Mouse (Mus musculus) liver (tissue): Measurements from ENCODE around the gene Rad54l.

Source experiments
- DNase-seq: peaks from one replicate; pipeline ENCODE4 v3.0.0-alpha.2; 2020; ENCODE audit warnings: mixed read lengths

Gene Rad54l

DNA sequence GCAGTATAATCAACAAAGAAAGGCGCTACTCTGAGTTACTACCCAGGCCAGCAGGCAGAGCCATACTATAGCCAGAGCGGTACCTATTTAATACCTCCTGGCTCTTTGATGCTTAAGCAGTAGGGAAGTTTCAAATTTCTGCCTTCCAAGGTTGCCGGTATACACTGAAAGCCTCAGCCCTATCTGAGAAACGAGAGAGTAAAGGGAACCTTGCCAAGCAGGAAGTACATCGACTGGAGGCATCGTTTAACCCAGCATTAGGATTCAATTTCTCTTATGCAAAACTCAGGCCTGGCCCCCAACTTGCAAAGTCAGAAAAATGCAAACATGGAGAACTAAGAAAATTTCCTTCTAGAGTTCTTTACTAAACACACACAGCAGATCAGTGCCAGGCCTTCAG, 53.4 kb downstream of the Rad54l start:
- DNase-seq: no peak

DNA sequence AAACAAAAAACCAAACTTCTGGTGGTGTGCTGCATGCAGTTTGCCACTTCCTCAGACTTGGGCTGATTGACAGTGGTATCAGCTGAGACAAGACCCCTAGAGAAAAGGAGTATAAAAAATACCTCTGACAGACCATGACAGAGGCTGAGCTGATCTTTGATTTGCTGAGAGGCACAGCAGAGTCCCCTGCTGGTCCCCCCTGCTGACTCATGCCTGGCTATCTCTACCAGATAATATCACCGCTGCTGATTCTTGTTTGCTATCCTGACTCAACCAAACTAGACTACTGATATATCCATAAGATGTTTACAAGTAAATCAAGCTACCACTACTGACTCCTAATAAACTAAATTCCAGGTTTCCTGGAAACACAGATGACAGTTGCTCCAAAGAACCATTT, 59.6 kb downstream of the Rad54l start:
- peak; percentile 14 for DNase-seq

DNA sequence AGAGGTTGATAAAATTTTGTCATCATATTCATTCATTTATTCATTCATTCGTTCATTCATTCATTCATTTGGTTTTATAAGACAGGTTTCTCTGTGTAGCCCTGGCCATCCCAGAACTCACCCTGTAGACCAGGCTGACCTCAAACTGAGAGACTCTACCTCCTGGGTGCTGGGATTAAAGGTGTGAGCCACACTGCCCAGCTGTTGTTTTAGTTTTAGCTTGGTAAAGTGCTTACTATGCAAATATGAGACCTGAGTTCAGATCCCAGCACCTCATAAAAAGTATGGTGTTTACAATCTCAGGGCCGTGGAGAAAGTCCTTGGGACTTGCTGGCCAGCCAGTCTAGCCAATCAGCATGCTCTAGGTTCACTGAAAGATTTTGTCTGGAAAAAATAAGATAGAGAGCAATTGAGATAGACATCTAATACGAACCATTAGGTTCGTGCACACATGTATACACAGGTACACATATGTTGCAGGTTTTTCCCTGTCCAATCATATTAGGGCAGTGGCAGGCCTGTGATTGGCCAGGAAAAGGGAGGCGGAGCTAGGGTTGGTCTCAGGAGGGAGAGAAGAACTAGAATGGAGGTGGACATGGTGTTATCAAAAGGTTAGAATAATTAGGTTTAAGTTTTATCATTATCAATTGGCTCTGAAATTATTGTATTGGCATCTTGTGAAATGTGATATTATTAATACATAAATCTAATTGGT, 64.3 kb downstream of the Rad54l start:
- DNase-seq: no peak

DNA sequence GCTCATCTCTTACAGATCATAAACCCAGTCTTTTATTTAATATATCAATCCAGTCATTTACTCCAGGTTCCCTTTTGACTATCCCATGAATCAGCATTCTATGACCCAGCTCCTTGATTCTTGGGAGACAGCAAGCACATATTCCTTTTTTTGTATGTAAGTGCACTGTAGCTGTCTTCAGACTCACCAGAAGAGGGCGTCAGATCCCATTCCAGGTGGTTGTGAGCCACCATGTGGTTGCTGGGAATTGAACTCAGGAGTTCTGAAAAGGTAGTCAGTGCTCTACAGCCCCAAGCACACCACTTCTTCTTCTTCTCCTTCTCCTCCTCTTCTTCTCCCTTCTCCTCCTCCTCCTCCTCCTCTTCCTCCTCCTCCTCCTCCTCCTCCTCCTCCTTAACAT, 65.9 kb downstream of the Rad54l start:
- DNase-seq: no peak

DNA sequence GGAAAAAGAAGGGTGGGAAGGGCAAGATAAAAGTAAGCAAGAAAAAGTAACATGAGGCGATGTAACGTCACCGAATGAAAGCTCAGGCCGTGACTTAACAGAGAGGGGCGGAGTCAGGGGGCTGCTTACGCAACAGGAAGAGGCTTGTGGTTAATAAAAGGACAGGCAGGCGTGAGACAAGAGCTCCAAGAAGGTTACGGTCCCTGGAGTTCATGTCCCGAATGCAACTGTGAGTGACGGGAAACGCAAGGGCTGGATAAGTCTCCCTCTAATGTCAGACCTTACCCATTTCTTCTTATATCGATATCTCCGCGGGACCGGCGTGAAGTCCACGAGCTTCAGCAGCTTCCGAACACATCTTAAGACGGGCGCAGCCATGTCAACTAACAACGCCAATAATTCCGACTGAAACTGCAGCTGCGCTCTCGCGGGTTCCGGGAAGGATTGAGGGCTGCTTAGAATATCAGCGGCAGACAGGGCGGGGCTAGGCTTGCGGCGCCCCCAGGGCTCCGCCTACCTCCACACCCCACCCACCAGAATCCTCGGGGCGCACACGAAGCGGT, 70.0 kb downstream of the Rad54l start, which contains the start of gene Nsun4:
TSS of gene Nsun4 (minus strand) at position 478 of the 563 bp plus-strand sequence.
- peak; percentile 93 for DNase-seq

DNA sequence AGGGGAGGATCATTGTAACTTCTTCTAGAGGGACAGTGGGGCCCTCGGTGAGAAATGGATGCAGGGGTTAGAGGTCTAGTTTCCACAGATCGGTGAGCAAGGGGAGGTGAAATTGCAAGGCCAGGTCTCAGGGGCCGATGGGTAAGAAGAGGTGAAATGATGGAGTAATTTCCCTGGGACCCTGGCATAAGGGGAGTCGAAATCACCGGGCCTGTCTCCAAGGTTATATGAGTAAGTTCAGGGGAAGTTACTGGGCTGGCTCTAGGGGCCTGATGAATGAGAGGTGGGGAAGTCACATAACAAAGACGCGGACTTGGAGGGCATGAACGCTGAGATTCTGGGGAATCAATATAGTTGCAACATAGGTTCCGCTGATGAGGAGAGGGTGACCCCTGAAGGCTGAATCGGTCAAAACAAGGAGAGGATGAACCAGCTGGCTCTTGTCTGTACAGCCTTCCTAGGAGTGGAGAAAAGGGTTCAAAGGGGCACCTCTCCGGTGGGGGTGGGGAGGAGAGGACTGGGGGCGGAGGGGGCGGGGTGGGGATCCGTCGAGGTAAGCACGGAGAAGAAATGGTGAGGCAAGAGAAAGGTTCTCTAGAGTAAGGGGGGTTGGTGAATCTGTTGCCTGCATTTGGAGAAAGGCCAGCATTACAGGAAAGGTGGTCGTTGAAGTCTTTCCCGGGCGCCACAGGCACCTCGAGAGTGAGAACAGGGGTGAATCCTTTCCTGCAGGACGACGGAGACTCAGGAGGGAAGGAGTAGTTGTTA, 70.8 kb downstream of the Rad54l start:
- peak; percentile 40 for DNase-seq

DNA sequence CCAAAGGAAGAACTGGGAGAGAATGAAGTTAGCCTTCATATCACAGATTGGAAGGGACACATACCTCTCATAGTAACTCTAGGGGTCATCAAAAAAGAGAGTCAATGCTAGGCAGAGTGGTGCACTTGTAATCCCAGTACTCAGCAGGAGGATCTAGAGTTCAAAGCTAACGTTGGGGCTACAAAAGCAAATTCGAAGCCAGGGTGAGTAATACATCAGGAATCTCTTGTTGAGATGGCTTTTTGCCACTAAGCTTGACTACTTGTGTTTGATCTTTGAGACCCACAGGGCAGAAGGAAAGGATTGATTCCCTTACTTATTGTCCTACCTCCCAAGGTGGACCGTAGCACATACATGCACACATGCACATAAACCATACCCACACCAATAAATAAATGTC, 74.3 kb downstream of the Rad54l start:
- DNase-seq: no peak

DNA sequence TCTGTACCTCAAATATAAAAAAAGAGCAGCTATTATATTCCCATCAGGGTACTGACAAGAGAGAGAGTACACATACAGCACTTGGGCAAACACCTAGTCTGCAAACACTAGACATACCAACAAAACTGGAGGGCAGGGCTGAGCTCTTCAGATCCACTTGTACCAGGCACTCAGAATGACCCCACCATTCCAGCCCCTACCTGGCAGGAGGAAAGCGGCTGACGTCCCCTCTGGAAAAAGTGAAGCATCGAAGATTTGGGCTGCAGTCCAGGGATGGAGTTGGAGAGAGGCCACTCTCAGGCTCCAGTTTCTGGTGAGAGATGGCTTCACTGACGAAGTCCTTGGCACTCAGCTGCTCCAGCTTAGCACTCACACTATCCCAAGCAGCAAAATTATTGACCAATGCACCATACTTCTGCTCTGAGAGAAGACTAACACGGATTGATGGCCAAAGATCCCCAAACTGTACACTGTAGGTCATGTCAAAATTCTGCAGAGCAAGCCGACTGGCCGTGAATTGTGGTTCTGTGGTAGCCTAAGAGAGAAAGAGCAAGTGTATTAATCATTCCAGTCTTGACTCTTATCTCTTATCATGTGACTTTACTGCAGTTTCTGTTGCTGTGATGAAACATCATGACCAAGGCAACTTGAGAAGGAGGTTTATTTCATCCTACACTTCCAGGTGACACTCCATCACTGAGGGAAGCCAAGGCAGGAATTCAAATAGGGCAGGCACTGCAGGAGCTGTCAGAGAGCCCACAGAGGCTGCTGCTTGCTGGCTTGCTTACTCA, 75.2 kb downstream of the Rad54l start:
- no peak for DNase-seq

DNA sequence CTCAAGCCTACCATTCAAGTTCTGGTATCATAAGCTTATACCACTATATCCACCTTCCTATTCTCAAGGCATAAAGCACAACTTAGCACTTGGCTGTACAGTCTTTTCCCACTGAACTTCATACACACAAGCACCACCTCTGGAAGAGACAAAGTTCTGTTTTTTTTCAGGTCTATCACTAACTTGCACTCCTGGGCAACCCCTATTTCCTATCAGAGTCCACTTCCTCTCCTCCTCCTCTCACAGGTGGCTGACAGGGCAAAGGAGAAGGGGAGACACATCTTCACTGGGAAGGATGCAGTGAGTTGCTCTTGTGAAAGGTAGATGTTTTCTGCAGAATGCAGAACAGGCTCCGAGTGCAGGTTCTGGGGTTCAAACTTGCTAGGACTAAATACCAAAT, 75.8 kb downstream of the Rad54l start:
- DNase-seq: no peak

DNA sequence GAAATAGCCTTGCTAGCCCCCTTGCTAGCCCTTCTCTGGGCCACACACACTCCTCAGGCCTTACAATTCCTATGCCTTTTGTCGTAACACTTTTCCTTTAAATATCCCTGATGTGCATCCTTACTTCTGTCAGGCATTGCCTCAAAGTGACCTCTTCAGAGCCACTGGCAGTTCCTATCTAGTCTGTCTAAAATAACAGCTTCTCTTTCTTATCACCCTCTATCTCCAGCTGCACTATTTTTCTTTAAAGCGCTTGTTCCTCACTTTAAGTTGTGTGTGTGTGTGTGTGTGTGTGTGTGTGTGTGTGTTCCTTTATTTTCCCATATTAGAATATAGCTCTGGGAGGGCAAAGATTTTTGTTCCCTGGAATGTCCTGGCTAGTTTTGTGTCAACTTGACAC, 76.9 kb downstream of the Rad54l start:
- no peak for DNase-seq
